Mouse (Mus musculus) megakaryocyte, embryonic 14.5 days (primary cell): ENCODE measurements around the gene Asap2.

Experiments used
- FLI1 ChIP-seq: IDR thresholded peaks from 2 replicates; pipeline ENCODE4 v1.6.1; 2012; ENCODE audit warnings: low read length, inconsistent platforms, mixed read lengths
- GATA1 ChIP-seq: IDR thresholded peaks from 3 replicates; pipeline ENCODE4 v1.6.1; 2012; ENCODE audit warnings: mixed read lengths, low read length, inconsistent platforms, borderline replicate concordance

DNA sequence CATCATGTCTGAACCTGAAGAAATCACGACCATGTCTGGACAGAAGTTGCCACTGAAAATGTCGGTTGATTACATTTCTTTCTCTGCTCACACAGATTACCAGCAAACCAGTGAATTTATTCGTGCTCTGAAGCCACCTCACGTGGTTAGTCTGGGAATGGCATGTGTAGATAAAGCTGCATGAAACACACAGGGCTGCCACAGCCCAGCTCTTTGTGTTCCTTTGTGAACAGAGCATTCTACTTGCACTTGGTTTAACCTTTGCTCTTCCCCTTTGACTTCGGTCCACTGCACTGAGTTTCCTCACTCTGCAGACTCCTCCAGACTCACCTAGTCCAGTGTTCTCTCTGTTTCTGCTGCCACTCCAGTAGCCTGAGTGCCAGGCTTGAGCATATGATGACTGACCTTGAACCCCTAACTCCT is 312.1 kb downstream of the Asap2 start:
- no peak for TF ChIP-seq GATA1
- no peak for TF ChIP-seq FLI1
